Mouse (Mus musculus) MEL (cell line): Measurements from ENCODE around the gene Narf. TPM values are rescaled to one million over a fixed set of nuclear protein-coding genes. Genes with fewer than 3 reads are reported as not detected.

Experiments
- DNase-seq: peaks from one replicate; pipeline ENCODE4 v3.0.0; 2011; ENCODE audit warnings: low read depth, low spot score
- H3K27ac ChIP-seq: 2 replicates; pipeline ENCODE4 v1.5.1; 2012; ENCODE audit warnings: low read depth, mild to moderate bottlenecking, control low read depth, low read length, moderate library complexity; ENCODE audit not compliant: control insufficient read depth
- H3K27me3 ChIP-seq, 2 experiments: fragments of 150-350 bp in 1 of 2; sonication (generic) in 1 of 2; 2 replicates each; pipeline ENCODE4 v1.6.1; 2012; ENCODE audit warnings: low read length in 2 of 2, mild to moderate bottlenecking in 2 of 2, improper control_type of control experiment in 1 of 2, moderate library complexity in 1 of 2; ENCODE audit not compliant: insufficient read depth in 2 of 2, control insufficient read depth in 1 of 2
- H3K36me3 ChIP-seq, 2 experiments: 2 replicates each; pipeline ENCODE4 v1.6.1; 2012 to 2014; ENCODE audit warnings: low read length in 2 of 2, improper control_type of control experiment in 1 of 2, inconsistent platforms in 1 of 2, mild to moderate bottlenecking in 1 of 2; ENCODE audit not compliant: insufficient read depth in 2 of 2, control insufficient read depth in 1 of 2
- H3K4me1 ChIP-seq, 2 experiments: fragments of 150-350 bp in 1 of 2; sonication (generic) in 1 of 2; 2 replicates each; pipeline ENCODE4 v1.6.1; 2012; ENCODE audit warnings: low read length in 2 of 2, improper control_type of control experiment in 1 of 2, mild to moderate bottlenecking in 1 of 2; ENCODE audit not compliant: insufficient read depth in 2 of 2, control insufficient read depth in 1 of 2
- H3K4me3 ChIP-seq, 2 experiments: fragments of 150-350 bp in 1 of 2; sonication (generic) in 1 of 2; 2 replicates each; pipeline ENCODE4 v1.5.1; 2012; ENCODE audit warnings: low read depth in 2 of 2, low read length in 2 of 2, mild to moderate bottlenecking in 2 of 2, moderate library complexity in 2 of 2, control low read depth in 1 of 2, improper control_type of control experiment in 1 of 2; ENCODE audit not compliant: control insufficient read depth in 1 of 2, insufficient read depth in 1 of 2
- H3K79me2 ChIP-seq: 2 replicates; pipeline ENCODE4 v1.6.1; 2012; ENCODE audit warnings: mild to moderate bottlenecking, low read length, moderate library complexity; ENCODE audit not compliant: control insufficient read depth, poor library complexity, insufficient read depth
- H3K9ac ChIP-seq: 2 replicates; pipeline ENCODE4 v1.6.1; 2012; ENCODE audit warnings: low read depth, mild to moderate bottlenecking, control low read depth, low read length, moderate library complexity; ENCODE audit not compliant: control insufficient read depth, poor library complexity, severe bottlenecking
- H3K9me3 ChIP-seq: fragments of 150-350 bp; sonication (generic); replicated peaks from 2 replicates; pipeline ENCODE4 v1.6.1; 2012; ENCODE audit warnings: mild to moderate bottlenecking, low read length, improper control_type of control experiment, moderate library complexity; ENCODE audit not compliant: insufficient read depth
- CHD2 ChIP-seq: IDR thresholded peaks from 2 replicates; pipeline ENCODE4 v1.6.1; 2011; ENCODE audit warnings: low read length, improper control_type of control experiment
- E2F4 ChIP-seq: IDR thresholded peaks from 2 replicates; pipeline ENCODE4 v1.6.1; 2011; ENCODE audit warnings: low read depth, low read length, improper control_type of control experiment, borderline replicate concordance
- EP300 ChIP-seq, 2 experiments: IDR thresholded peaks; 2 replicates each; pipeline ENCODE4 v1.6.1; 2011; ENCODE audit warnings: improper control_type of control experiment in 2 of 2, low read length in 2 of 2, low read depth in 1 of 2, mild to moderate bottlenecking in 1 of 2
- ETS1 ChIP-seq: IDR thresholded peaks from 2 replicates; pipeline ENCODE4 v1.6.1; 2012; ENCODE audit warnings: low read depth, mild to moderate bottlenecking, inconsistent platforms, low read length, improper control_type of control experiment, moderate library complexity
- GABPA ChIP-seq: IDR thresholded peaks from 2 replicates; pipeline ENCODE4 v1.6.1; 2012; ENCODE audit warnings: low read depth, mild to moderate bottlenecking, inconsistent platforms, low read length, improper control_type of control experiment, moderate library complexity
- GATA1 ChIP-seq: IDR thresholded peaks from 2 replicates; pipeline ENCODE4 v1.6.1; 2011; ENCODE audit warnings: low read depth, low read length, improper control_type of control experiment
- JUND ChIP-seq: IDR thresholded peaks from 2 replicates; pipeline ENCODE4 v1.6.1; 2011; ENCODE audit warnings: low read depth, mild to moderate bottlenecking, improper control_type of control experiment, low read length
- KAT2A ChIP-seq: conservative IDR thresholded peaks from 2 replicates; pipeline ENCODE4 v1.6.1; 2012; ENCODE audit warnings: low read depth, low read length, improper control_type of control experiment, inconsistent platforms
- MAFK ChIP-seq: IDR thresholded peaks from 2 replicates; pipeline ENCODE4 v1.6.1; 2011; ENCODE audit warnings: low read depth, mild to moderate bottlenecking, low read length, improper control_type of control experiment, borderline replicate concordance
- MAX ChIP-seq: IDR thresholded peaks from 2 replicates; pipeline ENCODE4 v1.6.1; 2011; ENCODE audit warnings: low read length, improper control_type of control experiment
- MAZ ChIP-seq: IDR thresholded peaks from 2 replicates; pipeline ENCODE4 v1.6.1; 2012; ENCODE audit warnings: low read depth, mild to moderate bottlenecking, inconsistent platforms, low read length, improper control_type of control experiment
- MEF2A ChIP-seq: IDR thresholded peaks from 2 replicates; pipeline ENCODE4 v1.6.1; 2014; ENCODE audit warnings: low read depth, mild to moderate bottlenecking, inconsistent platforms, low read length, improper control_type of control experiment; ENCODE audit not compliant: poor library complexity, insufficient replicate concordance, severe bottlenecking; ENCODE audit errors: extremely low read depth
- MXI1 ChIP-seq: IDR thresholded peaks from 2 replicates; pipeline ENCODE4 v1.6.1; 2011; ENCODE audit warnings: mild to moderate bottlenecking, low read depth, low read length, improper control_type of control experiment
- MYB ChIP-seq: IDR thresholded peaks from 2 replicates; pipeline ENCODE4 v1.6.1; 2011; ENCODE audit warnings: mild to moderate bottlenecking, low read depth, low read length, improper control_type of control experiment
- NELFE ChIP-seq: IDR thresholded peaks from 2 replicates; pipeline ENCODE4 v1.6.1; 2011; ENCODE audit warnings: low read depth, low read length, improper control_type of control experiment
- NRF1 ChIP-seq: IDR thresholded peaks from 2 replicates; pipeline ENCODE4 v1.6.1; 2014; ENCODE audit warnings: low read depth, mild to moderate bottlenecking, inconsistent platforms, low read length, improper control_type of control experiment, moderate library complexity; ENCODE audit not compliant: poor library complexity, insufficient read depth, severe bottlenecking
- POLR2A ChIP-seq, 2 experiments: IDR thresholded peaks; 2 replicates each; pipeline ENCODE4 v1.6.1; 2011 to 2012; ENCODE audit warnings: low read length in 2 of 2, mild to moderate bottlenecking in 2 of 2, control low read depth in 1 of 2, improper control_type of control experiment in 1 of 2, low read depth in 1 of 2, moderate library complexity in 1 of 2; ENCODE audit not compliant: control insufficient read depth in 1 of 2, insufficient read depth in 1 of 2, poor library complexity in 1 of 2
- POLR2AphosphoS2 ChIP-seq: IDR thresholded peaks from 2 replicates; pipeline ENCODE4 v1.6.1; 2011; ENCODE audit warnings: low read length, improper control_type of control experiment
- RCOR1 ChIP-seq: IDR thresholded peaks from 2 replicates; pipeline ENCODE4 v1.6.1; 2012; ENCODE audit warnings: low read depth, mild to moderate bottlenecking, inconsistent platforms, low read length, improper control_type of control experiment
- SMC3 ChIP-seq: IDR thresholded peaks from 2 replicates; pipeline ENCODE4 v1.6.1; 2011; ENCODE audit warnings: low read depth, low read length, improper control_type of control experiment
- TCF12 ChIP-seq: IDR thresholded peaks from 2 replicates; pipeline ENCODE4 v1.6.1; 2014; ENCODE audit warnings: low read depth, mild to moderate bottlenecking, inconsistent platforms, low read length, improper control_type of control experiment, moderate library complexity
- UBTF ChIP-seq: IDR thresholded peaks from 2 replicates; pipeline ENCODE4 v1.6.1; 2012; ENCODE audit warnings: low read depth, mild to moderate bottlenecking, inconsistent platforms, low read length, improper control_type of control experiment, moderate library complexity, borderline replicate concordance; ENCODE audit not compliant: insufficient read depth
- USF1 ChIP-seq: IDR thresholded peaks from 2 replicates; pipeline ENCODE4 v1.6.1; 2014; ENCODE audit warnings: low read depth, mild to moderate bottlenecking, inconsistent platforms, low read length, improper control_type of control experiment, moderate library complexity
- USF2 ChIP-seq, 2 experiments: IDR thresholded peaks; 2 replicates each; pipeline ENCODE4 v1.6.1; 2011 to 2012; ENCODE audit warnings: improper control_type of control experiment in 2 of 2, low read length in 2 of 2, borderline replicate concordance in 1 of 2, inconsistent platforms in 1 of 2, low read depth in 1 of 2, mild to moderate bottlenecking in 1 of 2; ENCODE audit not compliant: insufficient read depth in 1 of 2
- ZC3H11A ChIP-seq: IDR thresholded peaks from 2 replicates; pipeline ENCODE4 v1.6.1; 2012; ENCODE audit warnings: low read depth, mild to moderate bottlenecking, inconsistent platforms, low read length, improper control_type of control experiment
- ZKSCAN1 ChIP-seq: IDR thresholded peaks from 2 replicates; pipeline ENCODE4 v1.6.1; 2012; ENCODE audit warnings: low read depth, mild to moderate bottlenecking, inconsistent platforms, low read length, improper control_type of control experiment, moderate library complexity
- ZNF384 ChIP-seq: IDR thresholded peaks from 2 replicates; pipeline ENCODE4 v1.6.1; 2012; ENCODE audit warnings: low read depth, mild to moderate bottlenecking, inconsistent platforms, low read length, improper control_type of control experiment
- polyA plus RNA-seq, 2 experiments: library from polyadenylated mRNA; stranded (reverse) in 1 of 2; unstranded in 1 of 2; fragments of >175 nt in 1 of 2; fragments of >200 nt in 1 of 2; gene quantifications; 2 replicates each; pipeline versions ENCODE4 v1.2.1 to v1.2.4; 2012; ENCODE audit warnings: low replicate concordance in 2 of 2, low read depth in 1 of 2; ENCODE audit not compliant: insufficient read length in 2 of 2, insufficient read depth in 1 of 2, missing spikeins in 1 of 2
- total RNA-seq: library from RNA; depleted of rRNA; stranded (reverse); fragments of 300-350 nt; gene quantifications from 2 replicates; pipeline ENCODE4 v1.2.3, GENCODE M21; 2012

Gene Narf
- total and polyA plus RNA-seq, 3 experiments = 31.9 to 44.9 TPM; not detected in 1

DNA sequence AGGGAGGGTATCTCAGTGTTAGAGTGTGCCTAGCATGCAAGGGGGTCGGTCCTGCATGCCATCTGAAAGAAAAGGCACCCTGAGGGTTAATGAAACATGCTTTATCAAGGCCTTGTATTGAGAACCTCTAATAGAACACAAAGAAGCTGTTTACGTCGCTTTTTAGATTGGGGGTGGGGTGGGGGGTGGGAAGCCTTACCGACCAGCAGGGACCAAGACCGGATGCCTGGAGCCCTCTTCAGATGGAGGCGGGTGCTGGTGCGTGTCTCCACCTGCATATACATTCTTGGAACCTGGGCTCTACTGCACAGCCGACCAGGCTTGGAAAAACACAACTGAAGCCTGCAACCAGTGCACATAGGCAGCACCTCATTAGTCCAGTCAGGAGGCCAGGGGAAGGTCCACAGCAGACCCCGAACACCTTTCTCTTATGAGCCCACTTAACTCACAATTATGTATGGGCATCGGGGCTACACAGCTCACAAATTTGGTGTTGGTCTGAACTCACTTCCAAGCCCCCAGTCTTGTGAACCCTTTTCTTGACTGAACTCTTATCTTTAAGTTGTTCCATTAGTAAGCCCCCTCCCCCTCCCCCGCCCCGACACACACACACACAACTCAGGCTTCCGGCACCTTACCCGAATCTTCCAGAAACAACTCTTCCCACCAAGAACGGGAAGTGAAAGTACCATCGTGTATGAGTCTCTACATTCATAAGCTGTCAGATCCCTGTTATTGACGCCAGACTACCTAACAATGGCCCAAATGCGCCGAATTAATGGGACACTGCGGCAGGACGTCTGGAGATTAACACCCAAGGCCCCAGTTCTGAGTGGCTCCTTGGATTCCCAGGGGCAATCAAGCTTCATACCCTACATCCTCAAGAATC, 8.7 kb upstream of the Narf start:
- Histone ChIP-seq H3K9me3 (no peaks in the 10 kb centered on the region), H3K4me3 (peak overlapping the region; percentile 89 to 99), H3K9ac (peak overlapping the region; percentile 87)
- DNase-seq = peak; percentile 83
- TF ChIP-seq MXI1 (no peak), USF1 (no peak), KAT2A (no peak), RCOR1 (no peak), MAFK (no peak), TCF12 (no peak), MAX (no peak; the same call in 1 of the 2 replicates), CHD2 (no peak), SMC3 (no peak)
- TF ChIP-seq, all 39 proteins: peak for 0
- Histone ChIP-seq H3K36me3 (peaks cover 2 to 29% of the 10 kb centered on the region in 2 experiments; a peak in 3 of 4 replicates), H3K27ac (peak overlapping the region; percentile 86), H3K4me1 (peaks cover 25 to 27% of the 10 kb centered on the region in 2 experiments), H3K79me2 (peaks cover 14% of the 10 kb centered on the region), H3K27me3 (no peaks in the 10 kb centered on the region)

DNA sequence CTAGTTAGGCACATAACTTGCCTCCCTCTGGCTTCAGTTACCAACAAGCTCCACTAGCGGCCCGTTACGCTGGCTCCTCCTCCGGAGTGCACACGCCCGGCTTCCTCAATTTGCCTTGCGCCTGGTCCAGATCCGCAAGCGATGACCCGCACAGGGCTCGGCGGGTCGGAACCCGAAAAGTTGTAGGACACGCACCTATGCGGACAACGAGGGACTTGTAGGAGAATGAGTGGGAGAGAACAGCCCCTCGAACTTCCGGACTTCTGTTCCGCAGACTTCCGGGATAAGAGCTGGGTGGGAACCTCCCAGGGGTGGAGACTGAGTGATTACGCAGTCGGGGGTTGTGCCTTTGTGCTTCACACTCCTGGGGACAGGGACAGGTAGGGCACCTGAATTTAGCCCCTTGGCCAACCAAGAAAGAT, 8.0 kb upstream of the Narf start, which contains the start of gene Cybc1:
TSS of gene Cybc1 (minus strand) at position 305 of the 422 bp plus-strand sequence.
- Histone ChIP-seq H3K27me3 (no peaks in the 10 kb centered on the region), H3K36me3 (peaks cover 2 to 29% of the 10 kb centered on the region in 2 experiments; a peak in 3 of 4 replicates), H3K79me2 (peaks cover 14% of the 10 kb centered on the region), H3K4me1 (peaks cover 25 to 27% of the 10 kb centered on the region in 2 experiments), H3K9ac (peak within 1 kb of the TSS; percentile 87), H3K9me3 (no peaks in the 10 kb centered on the region), H3K4me3 (peak within 1 kb of the TSS; percentile 89 to 99), H3K27ac (peak within 1 kb of the TSS; percentile 86)
- DNase-seq = peak; percentile 95
- TF ChIP-seq TCF12 (0 out of 2 replicates have a peak, but pooled peaks have one; percentile 12), ZC3H11A (no peak), ETS1 (no peak; the same call in 1 of the 2 replicates), NRF1 (peak; percentile 11; the same call in 1 of the 2 replicates), ZNF384 (no peak), NELFE (peak; percentile 94), SMC3 (no peak), MYB (no peak), POLR2AphosphoS2 (peak; percentile 86), ZKSCAN1 (no peak), KAT2A (no peak), MXI1 (peak; percentile 87; the same call in 1 of the 2 replicates), GABPA (no peak), MAFK (no peak), GATA1 (no peak), POLR2A (IDR thresholded peaks at IDR 0.05; ENCODE audit: control insufficient read depth in 1 of 2, insufficient read depth in 1 of 2, low read depth in 1 of 2, low read length in 2 of 2, poor library complexity in 1 of 2) (peak; percentile 56 to 89; a peak in 2 of 4 replicates), CHD2 (no peak), MEF2A (no peak), MAX (peak; percentile 15; the same call in 1 of the 2 replicates), USF2 (IDR thresholded peaks at IDR 0.05; ENCODE audit: borderline replicate concordance in 1 of 2, insufficient read depth in 1 of 2, low read depth in 1 of 2, low read length in 2 of 2) (no peak), USF1 (no peak), JUND (no peak), E2F4 (no peak), UBTF (no peak), MAZ (peak; percentile 69), EP300 (IDR thresholded peaks at IDR 0.05; ENCODE audit: low read depth in 1 of 2, low read length in 2 of 2) (peak in 1 of 2 experiments; percentile 18; a peak in 1 of 4 replicates)
